Mouse (Mus musculus) ES-E14 (cell line): ENCODE measurements at regions not wholly inside any gene's neighbourhood (a gene's known extent, or its start where the extent isn't known, plus 50 kb on each side); places are given as distances from the start of the nearest gene placed in this dataset.

Source experiments
- DNase-seq: peaks from one replicate; pipeline ENCODE4 v3.0.0-alpha.2; 2013; ENCODE audit warnings: low read depth, low spot score
- H3K27ac ChIP-seq: 2 replicates; pipeline ENCODE4 v1.5.1; 2012; ENCODE audit warnings: low read depth, mild to moderate bottlenecking, low read length, moderate library complexity, mixed read lengths; ENCODE audit not compliant: poor library complexity, insufficient read depth, severe bottlenecking
- H3K36me3 ChIP-seq: 2 replicates; pipeline ENCODE4 v1.6.1; 2012; ENCODE audit warnings: mild to moderate bottlenecking, low read length, moderate library complexity, mixed read lengths; ENCODE audit not compliant: control insufficient read depth, poor library complexity, insufficient read depth, severe bottlenecking
- H3K4me1 ChIP-seq, 2 experiments: fragments of 150-350 bp in 1 of 2; sonication (generic) in 1 of 2; 2 replicates each; pipeline ENCODE4 v1.6.1; 2012; ENCODE audit warnings: low read length in 2 of 2, mild to moderate bottlenecking in 1 of 2, mixed read lengths in 1 of 2; ENCODE audit not compliant: control insufficient read depth in 2 of 2, insufficient read depth in 2 of 2, poor library complexity in 1 of 2
- H3K4me3 ChIP-seq, 2 experiments: fragments of 150-350 bp in 1 of 2; sonication (generic) in 1 of 2; 2 replicates each; pipeline ENCODE4 v1.5.1; 2012; ENCODE audit warnings: low read length in 2 of 2, low read depth in 1 of 2, mild to moderate bottlenecking in 1 of 2, mixed read lengths in 1 of 2; ENCODE audit not compliant: insufficient read depth in 1 of 2, poor library complexity in 1 of 2, severe bottlenecking in 1 of 2
- H3K9ac ChIP-seq: 2 replicates; pipeline ENCODE4 v1.6.1; 2012; ENCODE audit warnings: low read depth, mild to moderate bottlenecking, low read length, mixed read lengths; ENCODE audit not compliant: poor library complexity, insufficient read depth, severe bottlenecking
- H3K9me3 ChIP-seq: fragments of 150-350 bp; sonication (generic); 2 replicates; pipeline ENCODE4 v1.6.1; 2012; ENCODE audit warnings: low read depth, mild to moderate bottlenecking, low read length; ENCODE audit not compliant: control insufficient read depth, insufficient read depth
- CHD2 ChIP-seq: IDR thresholded peaks from 2 replicates; pipeline ENCODE4 v1.6.1; 2014; ENCODE audit warnings: mild to moderate bottlenecking, low read depth, low read length, inconsistent platforms
- HCFC1 ChIP-seq: IDR thresholded peaks from 2 replicates; pipeline ENCODE4 v1.6.1; 2012; ENCODE audit warnings: low read length, inconsistent platforms, borderline replicate concordance; ENCODE audit not compliant: insufficient read depth
- MAFK ChIP-seq: IDR thresholded peaks from 2 replicates; pipeline ENCODE4 v1.6.1; 2014; ENCODE audit warnings: mild to moderate bottlenecking, low read depth, low read length, inconsistent platforms; ENCODE audit not compliant: insufficient read depth
- ZC3H11A ChIP-seq: IDR thresholded peaks from 2 replicates; pipeline ENCODE4 v1.6.1; 2012; ENCODE audit warnings: low read depth, mild to moderate bottlenecking, inconsistent platforms, low read length, borderline replicate concordance
- ZNF384 ChIP-seq: IDR thresholded peaks from 2 replicates; pipeline ENCODE4 v1.6.1; 2012; ENCODE audit warnings: low read depth, low read length, inconsistent platforms
- in situ Hi-C, 2 experiments: fragments of 600-800 bp; cut with MboI; formaldehyde crosslinking; loops; one replicate each; pipeline ENCODE4 v1.15.1; 2025; ENCODE audit warnings: low sequenced_read_pairs in 2 of 2, inconsistent platforms in 1 of 2; ENCODE audit not compliant: unreplicated experiment in 2 of 2

DNA sequence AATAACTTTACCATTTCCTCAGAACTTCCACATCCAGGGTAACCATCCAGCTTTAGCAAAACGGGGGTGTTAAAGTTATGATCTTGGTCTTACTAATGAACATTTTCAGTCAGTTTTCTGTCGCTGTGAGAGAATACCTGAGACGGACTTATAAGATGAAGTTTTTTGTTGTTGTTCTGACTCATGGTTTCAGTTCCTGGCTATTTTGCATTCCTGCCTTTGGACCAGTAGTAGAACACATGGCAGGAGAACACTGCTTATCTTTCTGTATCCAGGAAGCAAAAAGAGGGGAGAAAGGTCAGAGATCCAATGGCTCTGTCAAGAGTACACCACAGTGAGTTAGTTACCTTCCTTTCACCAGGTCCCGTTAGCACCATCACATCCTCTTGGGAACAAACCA lies 54.5 kb upstream of the Eps8l3 start:
- Histone ChIP-seq H3K9ac (no peak overlapping the region), H3K4me3 (no peak overlapping the region), H3K36me3 (no peaks in the 10 kb centered on the region), H3K27ac (no peak overlapping the region), H3K9me3 (no peaks in the 10 kb centered on the region), H3K4me1 (peaks cover 0 to 14% of the 10 kb centered on the region in 2 experiments; a peak in 2 of 4 replicates)
- DNase-seq, result no peak
- in situ Hi-C loops, result no loop called here
- no peak for TF ChIP-seq HCFC1
- no peak for TF ChIP-seq ZNF384
- no peak for TF ChIP-seq MAFK
- TF ChIP-seq CHD2, result no peak
- no peak for TF ChIP-seq ZC3H11A

DNA sequence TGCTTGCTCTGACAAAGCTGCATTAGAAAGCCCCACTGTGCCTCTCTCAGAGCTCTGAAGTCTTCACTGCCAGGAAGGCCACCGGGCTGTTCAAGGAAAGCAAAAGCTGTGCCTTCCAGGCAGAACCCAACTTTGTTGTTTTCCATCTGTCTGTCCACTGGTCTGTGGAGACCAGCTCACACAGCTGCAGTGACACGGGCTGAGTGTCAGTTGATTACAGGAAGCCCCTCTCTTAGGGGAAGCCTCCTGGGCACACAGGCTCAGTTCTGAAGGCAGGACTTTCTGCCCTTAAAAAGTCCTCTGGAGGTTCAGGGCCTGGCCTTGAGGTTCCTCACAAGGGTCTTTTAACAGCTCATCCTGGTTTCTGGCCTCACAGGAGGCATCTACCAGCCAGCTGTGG lies 55.1 kb upstream of the Eps8l3 start:
- Histone ChIP-seq H3K9ac (no peak overlapping the region), H3K27ac (no peak overlapping the region), H3K9me3 (no peaks in the 10 kb centered on the region), H3K4me3 (no peak overlapping the region), H3K4me1 (peaks cover 0 to 14% of the 10 kb centered on the region in 2 experiments; a peak in 2 of 4 replicates), H3K36me3 (no peaks in the 10 kb centered on the region)
- no peak for TF ChIP-seq MAFK
- DNase-seq, result no peak
- in situ Hi-C loops, result no loop called here

DNA sequence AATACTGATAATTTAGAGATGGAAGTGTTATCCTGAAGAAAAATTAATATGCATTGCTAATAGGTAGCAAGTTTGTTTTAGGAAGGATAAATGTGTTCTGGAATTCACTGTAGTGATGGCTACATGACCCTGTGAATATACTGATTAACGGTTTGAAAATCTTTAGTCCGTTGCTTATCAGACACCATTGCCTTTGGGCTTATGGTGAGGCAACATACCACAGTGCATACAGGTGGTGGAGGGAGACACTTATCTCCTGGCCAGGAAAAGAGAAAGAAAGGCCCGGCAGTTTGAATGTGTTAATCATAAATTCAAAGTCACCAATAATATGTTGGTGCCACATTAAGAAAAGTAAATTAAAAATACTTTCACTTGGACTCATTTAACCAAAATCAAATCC lies 57.4 kb upstream of the Eps8l3 start:
- Histone ChIP-seq H3K4me3 (no peak overlapping the region), H3K9ac (no peak overlapping the region), H3K36me3 (no peaks in the 10 kb centered on the region), H3K27ac (no peak overlapping the region), H3K9me3 (no peaks in the 10 kb centered on the region), H3K4me1 (peaks cover 0 to 11% of the 10 kb centered on the region in 2 experiments; a peak in 2 of 4 replicates)
- no peak for DNase-seq
- in situ Hi-C loops, result no loop called here
- TF ChIP-seq HCFC1 (no peak), CHD2 (no peak), MAFK (no peak), ZNF384 (no peak), ZC3H11A (no peak)

DNA sequence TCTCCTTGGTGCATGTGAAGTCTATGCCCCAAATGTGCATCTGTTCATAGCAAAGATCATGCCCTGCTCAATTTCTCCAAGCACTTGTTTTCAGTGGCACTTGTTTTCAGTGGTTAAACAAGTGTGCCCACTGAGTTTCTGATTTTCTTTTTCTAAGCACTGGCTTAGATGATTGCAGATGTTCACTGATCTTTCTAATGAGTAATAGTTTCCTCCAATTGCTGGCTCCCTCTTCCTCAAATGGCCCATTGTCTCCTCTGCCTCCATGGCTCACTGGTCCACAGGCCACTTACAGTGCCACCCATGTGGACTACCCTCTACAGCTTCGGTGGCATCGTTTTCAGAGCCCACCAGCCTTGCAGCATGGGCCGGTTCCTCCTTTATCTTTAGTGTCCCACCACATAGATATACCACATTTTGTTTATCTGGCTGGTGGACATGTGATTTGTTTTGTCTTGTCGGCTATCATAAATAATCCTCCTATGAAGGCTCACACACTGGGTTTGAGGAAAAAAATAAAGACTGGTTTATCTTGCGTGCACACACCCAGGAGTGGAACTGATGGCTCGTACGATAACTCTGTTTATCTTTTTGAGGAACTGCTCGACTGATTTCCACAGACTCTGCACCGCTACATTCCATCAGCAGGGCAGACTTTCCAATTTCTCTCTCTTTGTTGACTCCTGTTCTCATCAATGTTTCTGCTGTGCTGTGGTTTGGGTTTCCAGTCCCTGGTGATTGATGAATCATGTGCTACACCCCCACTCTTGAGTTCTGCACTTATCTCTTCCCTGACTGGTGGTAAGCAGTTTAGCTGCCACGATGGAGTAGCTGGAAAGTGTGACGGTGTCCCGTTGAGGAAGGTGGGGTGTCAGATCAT lies 58.2 kb upstream of the Eps8l3 start:
- in situ Hi-C loops, result no loop called here
- H3K9me3 ChIP-seq, result no peaks in the 10 kb centered on the region
- no peak for DNase-seq
- H3K4me1 ChIP-seq, result peaks cover 0 to 10% of the 10 kb centered on the region in 2 experiments; a peak in 2 of 4 replicates
- no peak overlapping the region for H3K9ac ChIP-seq
- H3K36me3 ChIP-seq, result no peaks in the 10 kb centered on the region
- no peak overlapping the region for H3K4me3 ChIP-seq
- TF ChIP-seq CHD2 (no peak), HCFC1 (no peak)
- H3K27ac ChIP-seq, result no peak overlapping the region

DNA sequence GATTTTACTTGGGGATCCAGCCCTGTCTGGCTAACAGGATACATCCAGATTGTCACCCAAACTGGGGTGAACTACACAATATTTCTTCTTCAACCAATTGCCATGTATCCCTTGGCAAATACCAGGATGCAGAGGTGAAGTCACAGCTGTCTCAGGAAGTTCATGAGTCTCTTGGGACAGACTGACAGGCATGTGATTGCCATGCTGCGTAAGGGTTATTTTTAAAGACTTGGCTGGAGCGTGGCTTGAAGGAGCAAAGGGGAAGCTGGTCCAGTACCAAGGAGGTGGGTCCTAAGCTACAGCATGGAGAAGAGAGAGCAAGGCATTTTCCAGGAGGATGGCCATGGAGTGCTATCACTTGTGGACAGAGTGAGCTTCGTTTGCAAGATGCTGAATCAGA lies 55.8 kb upstream of the Csf1 start:
- Histone ChIP-seq H3K4me1 (peaks cover 0 to 2% of the 10 kb centered on the region in 2 experiments; a peak in 1 of 4 replicates), H3K9ac (no peak overlapping the region), H3K9me3 (no peaks in the 10 kb centered on the region), H3K36me3 (no peaks in the 10 kb centered on the region), H3K27ac (no peak overlapping the region), H3K4me3 (no peak overlapping the region)
- TF ChIP-seq CHD2 (no peak), ZNF384 (no peak)
- no peak for DNase-seq
- in situ Hi-C loops, result no loop called here
